Mouse (Mus musculus): ENCODE data around the gene Gm14325. TPM values are rescaled to one million over a fixed set of nuclear protein-coding genes. Genes with fewer than 3 reads are reported as not detected.

Gm14325 gene
- polyA plus RNA-seq (2017; shearing (Covaris generic)): 10.1 TPM

GRCm38 (mm10) chr2:177839901-177840663 lies at the start of gene Gm14325:
Gene Gm14325, minus strand, starts transcription at chr2:177840336.

Other genes starting within 250 kb of the Gm14325 start
- gene Gm14322, start 81.0 kb downstream of the Gm14325 start, polyA plus RNA-seq (2017; shearing (Covaris generic)): not detected
- gene Gm14327, start 56.8 kb upstream of the Gm14325 start, polyA plus RNA-seq (2017; shearing (Covaris generic)): not detected
- gene Zfp972, start 85.3 kb upstream of the Gm14325 start, polyA plus RNA-seq (2017; shearing (Covaris generic)): 0.34 TPM
- gene Gm14326, start 117.0 kb upstream of the Gm14325 start, polyA plus RNA-seq (2017; shearing (Covaris generic)): 6.9 TPM
- 9.0 TPM for gene Zfp971, start 182.9 kb upstream of the Gm14325 start, polyA plus RNA-seq (2017; shearing (Covaris generic))
- gene Zfp931, start 238.1 kb upstream of the Gm14325 start, polyA plus RNA-seq (2017; shearing (Covaris generic)): 7.5 TPM